Mouse (Mus musculus) CH12.LX (cell line): ENCODE data around the gene Hes5.

Experiments
- BHLHE40 ChIP-seq: IDR thresholded peaks from 2 replicates; pipeline ENCODE4 v1.6.1; 2011; ENCODE audit warnings: mild to moderate bottlenecking, low read depth, low read length, improper control_type of control experiment
- CTCF ChIP-seq, 2 experiments: IDR thresholded peaks in 1 of 2; conservative IDR thresholded peaks in 1 of 2; 2 replicates each; pipeline ENCODE4 v1.5.1; 2011 to 2012; ENCODE audit warnings: low read depth in 2 of 2, low read length in 2 of 2, improper control_type of control experiment in 1 of 2, inconsistent platforms in 1 of 2, mild to moderate bottlenecking in 1 of 2, moderate library complexity in 1 of 2

GRCm38 (mm10) chr4:154980110-154980509 is 19.4 kb downstream of the Hes5 start:
- TF ChIP-seq BHLHE40 (no peak), CTCF (conservative IDR thresholded peaks at IDR 0.05 in 1 of 2, IDR thresholded peaks at IDR 0.05 in 1 of 2; ENCODE audit: low read depth in 2 of 2, low read length in 2 of 2) (peak; percentile 14 to 49; a peak in 2 of 4 replicates)
